Mouse (Mus musculus): Measurements from ENCODE around the gene Pitpnb. TPM values are rescaled to one million over a fixed set of nuclear protein-coding genes. Genes with fewer than 3 reads are reported as not detected.
A peak's percentile ranks its signal among the peaks of the same experiment; 100 is the strongest.

Pitpnb gene
- polyA plus RNA-seq, 1 experiment from 2014 or later, result 61.2 TPM

- 11% methylated on average over 15 of the region's 15 CpGs for WGBS
- Histone ChIP-seq H3K4me2 (replicated peaks; ENCODE audit: low read depth) (peak overlapping the region; percentile 36), H3K9ac (ENCODE audit: low read length) (no peak overlapping the region; the same call in 1 of the 2 replicates), H3K36me3 (ENCODE audit: control insufficient read depth, insufficient read depth, low read length) (no peaks in the 10 kb centered on the region), H3K9me3 (ENCODE audit: control insufficient read depth, low read length) (no peaks in the 10 kb centered on the region), H3K4me3 (ENCODE audit: low read depth, low read length) (no peak overlapping the region), H3K27ac (replicated peaks) (no peak overlapping the region), H3K27me3 (ENCODE audit: control insufficient read depth, insufficient read depth, low read length) (no peaks in the 10 kb centered on the region), H3K4me1 (replicated peaks; ENCODE audit: control insufficient read depth, insufficient read depth) (peaks cover 15% of the 10 kb centered on the region; the same call in 1 of the 2 replicates)
- ATAC-seq (ENCODE audit: low FRiP score, low TSS enrichment), result no peak
- no peak for TF ChIP-seq EP300 (optimal IDR thresholded peaks at IDR 0.05)
- TF ChIP-seq CTCF (IDR thresholded peaks at IDR 0.05; ENCODE audit: low read depth), result no peak
- no peak for DNase-seq (ENCODE audit: low spot score)
These were observed 63.9 kb downstream of the Pitpnb start for GRCm38 (mm10) chr5:111394198-111395053.

- Histone ChIP-seq H3K27me3 (ENCODE audit: control insufficient read depth, insufficient read depth, low read length) (no peaks in the 10 kb centered on the region), H3K4me3 (ENCODE audit: low read depth, low read length) (no peak overlapping the region), H3K9ac (ENCODE audit: low read length) (no peak overlapping the region), H3K36me3 (ENCODE audit: control insufficient read depth, insufficient read depth, low read length) (no peaks in the 10 kb centered on the region), H3K27ac (replicated peaks) (no peak overlapping the region), H3K4me1 (replicated peaks; ENCODE audit: control insufficient read depth, insufficient read depth) (peaks cover 15% of the 10 kb centered on the region; the same call in 1 of the 2 replicates), H3K9me3 (ENCODE audit: control insufficient read depth, low read length) (no peaks in the 10 kb centered on the region), H3K4me2 (replicated peaks; ENCODE audit: low read depth) (no peak overlapping the region)
- TF ChIP-seq EP300 (optimal IDR thresholded peaks at IDR 0.05) (no peak), CTCF (IDR thresholded peaks at IDR 0.05; ENCODE audit: low read depth) (no peak)
- WGBS, result 46% methylated on average over 10 of the region's 10 CpGs
- no peak for ATAC-seq (ENCODE audit: low FRiP score, low TSS enrichment)
- DNase-seq (ENCODE audit: low spot score), result no peak
These were observed 65.2 kb downstream of the Pitpnb start for GRCm38 (mm10) chr5:111395771-111396170.

GRCm38 (mm10) chr5:111396199-111396598, 65.6 kb downstream of the Pitpnb start:
- no peaks in the 10 kb centered on the region for H3K9me3 ChIP-seq (ENCODE audit: control insufficient read depth, low read length)
- no peaks in the 10 kb centered on the region for H3K36me3 ChIP-seq (ENCODE audit: control insufficient read depth, insufficient read depth, low read length)
- H3K9ac ChIP-seq (ENCODE audit: low read length), result no peak overlapping the region
- peaks cover 15% of the 10 kb centered on the region; the same call in 1 of the 2 replicates for H3K4me1 ChIP-seq (replicated peaks; ENCODE audit: control insufficient read depth, insufficient read depth)
- no peak overlapping the region for H3K27ac ChIP-seq (replicated peaks)
- WGBS, result 69% methylated on average over 4 of the region's 4 CpGs
- ATAC-seq (ENCODE audit: low FRiP score, low TSS enrichment) (peak; percentile 11; the same call in 1 of the 2 replicates), DNase-seq (ENCODE audit: low spot score) (no peak)
- H3K4me2 ChIP-seq (replicated peaks; ENCODE audit: low read depth), result no peak overlapping the region
- H3K27me3 ChIP-seq (ENCODE audit: control insufficient read depth, insufficient read depth, low read length), result no peaks in the 10 kb centered on the region
- no peak overlapping the region for H3K4me3 ChIP-seq (ENCODE audit: low read depth, low read length)
- TF ChIP-seq CTCF (IDR thresholded peaks at IDR 0.05; ENCODE audit: low read depth) (peak; percentile 54), EP300 (optimal IDR thresholded peaks at IDR 0.05) (no peak)

- DNase-seq (ENCODE audit: low spot score) (no peak), ATAC-seq (ENCODE audit: low FRiP score, low TSS enrichment) (no peak)
- Histone ChIP-seq H3K36me3 (ENCODE audit: control insufficient read depth, insufficient read depth, low read length) (no peaks in the 10 kb centered on the region), H3K4me2 (replicated peaks; ENCODE audit: low read depth) (no peak overlapping the region), H3K4me3 (ENCODE audit: low read depth, low read length) (no peak overlapping the region), H3K9me3 (ENCODE audit: control insufficient read depth, low read length) (no peaks in the 10 kb centered on the region), H3K27me3 (ENCODE audit: control insufficient read depth, insufficient read depth, low read length) (no peaks in the 10 kb centered on the region), H3K9ac (ENCODE audit: low read length) (peak overlapping the region; percentile 18; the same call in 1 of the 2 replicates), H3K4me1 (replicated peaks; ENCODE audit: control insufficient read depth, insufficient read depth) (peaks cover 11% of the 10 kb centered on the region; the same call in 1 of the 2 replicates), H3K27ac (replicated peaks) (no peak overlapping the region)
- TF ChIP-seq EP300 (optimal IDR thresholded peaks at IDR 0.05) (no peak), CTCF (IDR thresholded peaks at IDR 0.05; ENCODE audit: low read depth) (no peak)
- 65% methylated on average over 4 of the region's 4 CpGs for WGBS
These were observed 67.9 kb downstream of the Pitpnb start for GRCm38 (mm10) chr5:111398471-111398870.

- ATAC-seq (ENCODE audit: low FRiP score, low TSS enrichment) (no peak), DNase-seq (ENCODE audit: low spot score) (no peak)
- Histone ChIP-seq H3K27ac (replicated peaks) (no peak overlapping the region), H3K4me3 (ENCODE audit: low read depth, low read length) (no peak overlapping the region), H3K9me3 (ENCODE audit: control insufficient read depth, low read length) (no peaks in the 10 kb centered on the region), H3K4me1 (replicated peaks; ENCODE audit: control insufficient read depth, insufficient read depth) (peaks cover 4% of the 10 kb centered on the region; the same call in 1 of the 2 replicates), H3K9ac (ENCODE audit: low read length) (no peak overlapping the region), H3K27me3 (ENCODE audit: control insufficient read depth, insufficient read depth, low read length) (no peaks in the 10 kb centered on the region), H3K4me2 (replicated peaks; ENCODE audit: low read depth) (no peak overlapping the region), H3K36me3 (ENCODE audit: control insufficient read depth, insufficient read depth, low read length) (no peaks in the 10 kb centered on the region)
- TF ChIP-seq EP300 (optimal IDR thresholded peaks at IDR 0.05), result no peak
- TF ChIP-seq CTCF (IDR thresholded peaks at IDR 0.05; ENCODE audit: low read depth), result no peak
- 69% methylated on average over 4 of the region's 4 CpGs for WGBS
These were observed 68.7 kb downstream of the Pitpnb start for GRCm38 (mm10) chr5:111399271-111399670.

All from stomach, postnatal 0 days (tissue).